Mouse (Mus musculus) ES-Bruce4 (cell line): ENCODE data around the gene Coq9.

ENCODE experiments used
- CTCF ChIP-seq: IDR thresholded peaks from one replicate; pipeline ENCODE4 v1.8.1; 2011; ENCODE audit warnings: low read depth, low read length
- POLR2A ChIP-seq: IDR thresholded peaks from one replicate; pipeline ENCODE4 v1.8.1; 2011; ENCODE audit warnings: low read length; ENCODE audit not compliant: insufficient read depth

DNA sequence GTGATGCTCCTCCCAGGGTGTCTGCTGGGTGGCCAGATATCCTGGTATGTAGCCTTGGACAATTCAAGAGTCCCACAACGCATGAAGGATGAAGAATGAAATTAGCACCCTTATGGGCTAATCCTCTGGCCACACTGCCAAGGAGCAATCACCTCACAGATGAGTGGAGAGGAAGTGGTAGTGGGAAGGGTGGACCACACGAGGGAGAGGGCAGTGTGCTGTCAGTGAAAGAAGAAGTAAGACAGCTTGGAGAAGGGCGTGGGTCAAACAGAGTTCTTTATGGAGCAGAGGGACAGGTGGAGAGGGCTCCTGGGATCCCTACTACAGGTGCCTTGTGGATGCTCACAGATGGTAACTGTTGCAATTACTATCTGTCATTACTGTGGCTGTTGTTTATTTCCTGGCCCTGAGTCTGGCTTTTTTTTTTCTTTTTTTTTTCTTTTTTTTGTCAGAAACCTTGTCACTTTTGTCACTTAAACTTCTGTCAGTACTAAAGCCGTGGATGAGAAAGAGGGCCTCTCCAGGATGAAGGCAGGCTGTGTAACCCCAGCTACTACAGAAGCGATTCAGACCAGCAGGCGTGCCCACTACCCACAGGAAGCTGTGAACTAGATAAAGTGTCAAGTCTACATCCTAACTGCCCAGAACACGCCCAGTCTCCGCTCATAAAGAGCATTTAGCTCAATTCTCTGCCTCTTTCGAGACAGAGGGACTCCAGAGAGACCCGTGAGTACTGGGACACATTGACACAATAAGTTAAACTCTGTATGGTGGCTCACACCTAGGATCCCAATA is 33.4 kb upstream of the Coq9 start:
- TF ChIP-seq POLR2A, result no peak
- TF ChIP-seq CTCF, result no peak
